Mouse (Mus musculus) 3T3-L1 (cell line): ENCODE results near the gene Xpo6.

Experiments
- DNase-seq: peaks from one replicate; pipeline ENCODE4 v3.0.0-alpha.2; 2015; ENCODE audit warnings: low read depth, low spot score

The Xpo6 gene

GRCm38 (mm10) chr7:126127673-126128072 is 72.6 kb downstream of the Xpo6 start:
- no peak for DNase-seq

DNA sequence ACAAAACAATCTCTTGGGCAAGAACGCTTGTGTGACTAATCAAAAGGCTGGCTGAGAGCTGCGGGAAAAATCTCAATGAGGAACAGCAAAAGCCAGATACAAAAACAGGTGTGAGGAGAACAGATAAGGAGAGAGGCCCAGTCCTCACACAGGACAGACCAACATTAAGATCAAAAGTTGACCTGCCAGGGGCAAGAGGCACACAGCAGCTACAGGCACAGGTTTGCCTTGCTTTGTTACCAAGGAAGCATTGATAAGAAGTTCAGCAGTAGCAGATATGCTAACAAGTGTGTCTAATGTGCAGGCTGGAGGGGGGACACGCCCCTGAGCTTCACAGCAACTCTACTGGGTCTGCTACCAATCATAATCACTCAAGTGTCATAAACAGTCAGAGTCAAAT is 73.8 kb downstream of the Xpo6 start:
- DNase-seq: no peak

- DNase-seq: no peak
Measured at GRCm38 (mm10) chr7:126121533-126121932, 78.8 kb downstream of the Xpo6 start.

DNA sequence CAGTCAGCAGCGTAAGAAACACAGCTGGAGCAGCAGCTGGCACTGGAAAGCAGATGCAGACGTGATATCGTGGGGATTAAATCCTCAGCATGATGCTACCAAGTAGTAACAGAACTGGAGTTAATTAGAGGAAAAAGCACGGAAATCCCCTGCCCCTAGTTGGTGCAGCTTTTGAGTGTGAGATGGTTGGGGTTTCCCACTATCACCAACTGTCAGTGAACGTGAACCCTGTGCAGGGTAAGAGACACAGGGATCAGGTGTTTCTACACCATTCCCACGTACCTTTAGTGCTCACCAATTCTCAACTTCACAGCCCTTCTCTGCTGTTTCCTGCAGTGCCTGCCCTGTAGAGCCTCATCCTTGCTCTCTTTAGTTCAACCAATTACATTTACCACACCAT is 80.5 kb downstream of the Xpo6 start:
- DNase-seq: no peak

- DNase-seq: no peak
Measured at GRCm38 (mm10) chr7:126113263-126113662, 87.0 kb downstream of the Xpo6 start.

DNA sequence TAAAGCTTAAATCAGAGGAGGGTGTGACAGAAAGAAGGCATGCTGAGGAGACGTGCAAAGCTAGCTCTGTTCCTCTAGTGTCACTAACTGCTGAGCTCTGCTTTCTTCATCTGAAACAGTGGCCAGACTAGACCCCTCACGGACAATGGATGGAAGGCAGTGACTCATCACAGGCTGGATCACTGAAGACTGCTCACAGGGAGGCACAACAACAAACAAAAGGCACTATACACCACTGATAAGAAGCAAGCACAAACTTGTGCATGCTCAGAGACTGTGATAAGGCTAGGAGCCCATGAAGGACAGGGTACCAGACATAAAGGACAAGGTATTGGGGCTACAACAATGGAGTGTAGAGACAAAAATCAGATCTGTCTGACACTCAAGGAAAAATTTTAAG is 89.1 kb downstream of the Xpo6 start:
- no peak for DNase-seq

DNA sequence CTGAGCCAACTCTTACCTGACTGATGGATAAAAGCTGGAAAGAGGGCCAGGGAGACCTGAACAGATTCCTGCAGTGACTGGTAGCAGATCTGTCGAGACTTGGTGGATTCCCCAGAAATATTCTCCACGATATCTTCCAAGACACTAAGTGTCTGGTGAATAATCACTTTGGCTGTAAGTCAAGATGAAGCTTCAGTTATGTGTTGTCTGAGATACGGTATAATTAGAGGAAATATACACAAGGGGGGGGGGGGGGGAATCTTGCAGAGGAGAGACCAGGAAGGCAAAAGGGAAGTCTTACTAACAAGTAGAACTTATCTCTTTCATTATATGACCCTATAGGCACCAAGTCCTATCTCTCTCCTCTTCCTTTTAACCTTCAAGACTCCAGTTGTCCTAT is 90.4 kb downstream of the Xpo6 start:
- no peak for DNase-seq

DNA sequence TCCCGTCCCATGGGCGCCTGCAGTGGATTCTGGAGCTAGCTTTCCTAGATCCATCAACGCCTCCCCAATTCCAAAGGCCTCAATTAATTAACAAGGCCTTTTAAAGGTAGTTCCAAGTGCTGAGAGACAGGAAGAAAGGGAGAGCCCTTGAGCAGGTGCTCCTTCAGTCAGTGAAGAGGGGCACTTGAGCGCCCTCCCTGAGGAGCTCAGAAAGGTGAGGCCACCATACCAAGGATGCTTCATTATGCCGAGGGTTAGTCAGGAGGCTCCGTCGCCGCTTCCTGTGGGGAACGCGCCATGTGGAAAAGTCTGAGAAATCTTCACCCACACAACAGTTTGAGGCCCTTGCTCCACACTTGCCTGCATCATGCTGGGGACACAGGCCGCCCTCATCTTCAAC is 99.9 kb downstream of the Xpo6 start:
- DNase-seq: no peak

- no peak for DNase-seq
Measured at GRCm38 (mm10) chr7:126099835-126100234, 100.5 kb downstream of the Xpo6 start.

- no peak for DNase-seq
Measured at GRCm38 (mm10) chr7:126099163-126099775, 101.0 kb downstream of the Xpo6 start.

DNA sequence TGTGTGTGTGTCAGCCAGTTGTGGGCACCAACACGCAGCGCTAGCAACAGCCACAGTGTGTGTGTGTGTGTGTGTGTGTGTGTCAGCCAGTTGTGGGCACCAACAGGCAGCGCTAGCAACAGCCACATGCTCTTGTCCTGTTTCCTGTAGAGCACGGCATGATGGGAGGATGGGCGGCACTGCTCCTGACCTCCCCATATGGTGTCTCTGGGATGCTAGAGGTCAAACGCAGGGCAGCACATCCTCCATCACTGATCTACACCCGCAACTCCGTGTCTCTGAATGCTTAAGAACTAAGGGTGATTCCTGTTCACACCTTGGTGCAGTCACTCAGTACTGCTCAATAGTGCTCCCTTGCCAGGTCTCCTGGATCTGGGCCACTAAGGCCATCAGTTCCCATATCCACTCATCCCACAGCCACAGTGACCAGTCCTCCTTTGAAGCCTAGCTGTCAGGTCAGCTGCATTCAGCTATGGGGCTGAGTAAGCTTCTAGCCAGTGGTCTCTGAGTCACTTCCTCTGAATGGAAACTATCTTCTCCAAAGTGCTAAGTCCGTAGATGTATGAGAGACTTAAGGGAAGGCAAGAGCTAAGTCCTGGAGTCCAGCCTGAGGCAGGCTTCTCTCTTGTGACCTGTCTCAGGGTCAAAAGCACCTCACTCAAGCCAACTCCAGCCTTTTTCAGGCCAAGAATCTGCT is 102.9 kb downstream of the Xpo6 start:
- peak; percentile 80 for DNase-seq

DNA sequence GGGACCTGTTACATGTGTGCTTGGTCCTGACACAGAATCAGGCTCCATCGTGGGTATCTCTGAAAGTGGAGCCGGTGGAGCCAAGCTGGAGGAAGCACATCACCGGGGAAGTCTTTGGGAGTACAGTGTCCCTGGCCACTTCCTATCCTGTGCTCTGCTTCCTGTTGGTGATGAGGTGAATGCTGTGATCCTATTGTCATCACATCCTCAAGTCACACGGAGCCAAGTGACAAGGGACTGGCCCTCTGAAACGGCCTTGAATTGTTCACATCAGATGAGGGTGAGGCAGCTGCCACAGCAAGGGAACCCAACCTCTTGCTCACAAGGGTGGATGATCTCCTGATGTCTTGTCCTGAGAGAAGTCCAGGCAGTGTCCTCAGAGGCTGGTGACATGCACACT is 103.7 kb downstream of the Xpo6 start:
- no peak for DNase-seq

- no peak for DNase-seq
Measured at GRCm38 (mm10) chr7:126094738-126095137, 105.6 kb downstream of the Xpo6 start.

GRCm38 (mm10) chr7:126093162-126093561 is 107.1 kb downstream of the Xpo6 start:
- no peak for DNase-seq

DNA sequence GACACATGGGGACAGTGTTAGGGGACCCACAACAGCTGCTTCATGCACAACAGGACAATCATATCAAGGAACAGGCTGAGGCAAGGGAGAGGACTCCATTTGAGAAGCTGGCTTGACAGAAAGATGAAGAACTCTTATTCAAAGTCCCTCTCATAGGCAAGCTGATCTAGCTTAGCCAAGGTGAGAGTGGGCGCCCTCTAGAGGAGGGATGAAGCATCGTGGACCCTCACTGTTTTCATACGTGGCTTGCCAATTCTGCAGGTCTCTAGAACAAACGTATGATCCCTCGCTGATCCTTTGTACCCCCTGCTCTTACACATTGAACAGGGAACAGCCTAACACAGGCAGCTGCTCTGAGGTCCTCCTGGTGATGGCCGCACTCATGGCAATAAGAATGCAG is 110.5 kb downstream of the Xpo6 start:
- peak; percentile 55 for DNase-seq

DNA sequence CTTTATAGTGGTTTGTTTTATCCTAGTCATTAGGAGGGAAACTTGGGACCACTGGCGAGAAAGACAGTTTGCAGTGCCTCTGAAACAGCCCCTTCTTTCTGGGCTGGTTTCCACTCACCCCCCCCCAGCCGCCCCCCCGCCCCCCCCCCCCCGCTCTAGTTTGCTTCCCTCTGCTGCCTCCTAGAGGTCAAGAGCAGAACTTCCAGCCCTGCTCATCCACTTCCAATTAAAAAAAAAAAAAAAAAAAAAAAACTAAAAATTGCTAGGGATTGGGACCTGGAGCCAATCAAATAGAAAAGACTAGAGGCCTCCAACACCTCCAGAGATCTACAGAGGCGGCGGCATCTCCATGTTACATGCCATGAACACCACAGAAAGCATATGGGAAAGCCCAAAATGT is 112.1 kb downstream of the Xpo6 start:
- DNase-seq: peak; percentile 23

GRCm38 (mm10) chr7:126087602-126088001 is 112.7 kb downstream of the Xpo6 start:
- DNase-seq: no peak

DNA sequence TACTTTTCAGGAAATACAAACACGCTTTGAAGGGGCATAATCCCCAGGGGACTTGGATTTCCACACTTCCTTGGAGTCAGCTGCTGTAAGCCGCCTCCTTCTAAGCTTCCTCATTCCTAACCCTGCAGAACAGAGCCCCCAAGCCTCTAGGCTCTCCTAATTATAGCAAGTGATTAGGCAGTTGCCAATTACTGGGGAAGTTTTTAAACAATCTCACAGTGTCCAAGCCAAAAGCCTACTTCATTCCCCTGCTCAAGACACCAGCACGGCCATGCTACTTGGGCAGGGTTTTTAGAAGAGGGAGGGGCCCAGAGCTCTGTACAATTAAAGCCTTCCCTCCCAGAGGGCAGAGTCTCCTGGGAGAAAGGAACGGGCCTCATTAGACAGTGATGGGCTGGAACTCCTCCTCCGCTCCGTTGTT is 114.0 kb downstream of the Xpo6 start:
- DNase-seq: no peak

- no peak for DNase-seq
Measured at GRCm38 (mm10) chr7:126085154-126085553, 115.1 kb downstream of the Xpo6 start.

- no peak for DNase-seq
Measured at GRCm38 (mm10) chr7:126083980-126084348, 116.3 kb downstream of the Xpo6 start.

DNA sequence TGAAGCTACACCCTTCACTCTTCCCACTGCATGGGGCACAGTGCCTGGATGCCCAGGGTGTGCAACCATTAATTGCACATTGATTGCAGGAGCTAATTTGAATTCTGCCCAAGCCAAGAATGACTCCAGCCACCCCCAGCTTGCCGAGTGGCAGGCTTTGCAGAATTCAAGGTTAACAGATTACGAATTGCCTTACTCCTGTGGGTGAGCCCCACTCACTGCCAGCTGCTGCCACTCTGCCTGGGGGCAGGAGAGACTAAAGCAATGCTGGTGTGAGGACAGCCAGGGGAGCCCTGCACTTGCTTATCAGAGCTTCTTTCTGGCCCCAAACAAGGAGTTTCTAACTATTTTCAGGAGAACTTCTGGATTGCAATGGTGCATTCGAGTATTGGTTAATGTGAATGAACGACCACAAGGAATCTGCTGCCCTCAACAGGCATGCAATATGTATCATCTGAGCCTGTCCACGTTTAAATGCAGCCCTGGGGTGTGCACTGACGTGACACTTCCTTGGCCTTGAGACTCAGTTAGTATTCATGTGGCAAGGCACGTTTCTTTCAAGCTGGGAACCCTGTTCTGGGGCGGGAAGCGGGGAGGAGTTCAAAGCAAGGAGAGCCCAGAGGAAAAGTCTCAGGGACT is 116.8 kb downstream of the Xpo6 start:
- peak; percentile 22 for DNase-seq

DNA sequence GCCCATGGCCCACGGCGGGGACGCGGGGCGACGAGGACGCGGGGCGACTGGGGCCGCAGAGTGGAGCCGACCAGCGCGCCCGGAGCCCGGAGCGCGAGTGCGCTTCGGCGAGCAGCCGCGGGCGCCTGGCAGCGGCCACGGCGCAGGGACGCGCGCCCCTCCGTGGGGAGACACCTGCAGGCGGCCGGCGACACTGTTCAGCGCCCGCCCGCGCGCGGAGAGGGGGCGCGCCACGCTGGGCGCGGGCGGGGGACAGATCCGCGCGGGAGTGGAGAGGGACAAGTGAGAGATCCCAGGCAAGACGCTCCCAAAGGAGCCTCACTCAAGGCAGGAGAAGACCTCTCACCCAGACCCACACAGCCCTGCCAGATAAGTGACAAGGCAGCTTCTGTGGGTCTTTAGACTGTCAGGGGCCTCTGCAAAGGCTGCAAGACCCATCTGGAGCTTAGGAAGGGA is 118.0 kb downstream of the Xpo6 start, which contains the start of gene Gsg1l:
Gsg1l (minus strand) TSS at position 126 of the 456 bp plus-strand sequence.
- DNase-seq: no peak

DNA sequence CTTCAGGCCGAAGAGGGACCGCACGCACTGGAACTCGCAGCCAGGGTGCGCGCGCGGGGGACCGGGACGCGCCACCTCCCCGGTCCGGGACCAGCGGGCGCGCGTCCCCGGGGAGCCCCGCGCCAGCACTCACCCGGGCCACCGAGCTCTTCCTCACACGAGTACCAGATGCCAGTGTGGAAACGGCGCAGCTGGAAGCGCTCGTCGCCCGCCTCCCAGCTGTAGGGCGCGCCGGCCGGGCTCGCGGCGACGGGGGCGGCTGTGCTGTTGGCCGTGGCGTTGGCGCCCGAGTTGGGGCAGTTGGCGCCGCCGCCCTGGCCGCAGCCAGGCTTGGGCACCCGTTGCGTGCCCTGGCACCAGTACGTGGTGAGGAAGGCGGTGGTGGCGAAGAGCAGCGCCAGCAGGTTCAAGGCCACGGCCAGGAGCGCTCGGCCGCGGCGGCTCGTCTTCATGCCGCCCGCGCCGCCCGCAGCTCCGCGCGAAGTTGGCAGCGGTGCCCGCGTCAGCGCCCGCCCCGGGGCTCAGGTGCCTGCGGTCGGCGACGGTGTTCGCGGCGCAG is 118.5 kb downstream of the Xpo6 start:
- DNase-seq: no peak
